Mouse (Mus musculus) intestine, embryonic 14.5 days (tissue): Measurements from ENCODE around the gene Cntrl. TPM values are rescaled to one million over a fixed set of nuclear protein-coding genes. Genes with fewer than 3 reads are reported as not detected.
A peak's percentile ranks its signal among the peaks of the same experiment; 100 is the strongest.

ENCODE experiments used
- ATAC-seq: fragments of 200-750 bp; cut with Nextera tagmentation; replicated peaks from 2 replicates; pipeline ENCODE4 v1.8.0; 2017; ENCODE audit warnings: low read depth, moderate number of reproducible peaks, moderate TSS enrichment, moderate library complexity; ENCODE audit not compliant: low FRiP score, low TSS enrichment
- DNase-seq: peaks from one replicate; pipeline ENCODE4 v3.0.0-alpha.2; 2018; ENCODE audit warnings: low spot score
- H3K27ac ChIP-seq: fragments of 300-500 bp; sonication (generic); 2 replicates; pipeline ENCODE4 v1.5.1; 2014; ENCODE audit warnings: low read depth, mild to moderate bottlenecking, control low read depth
- H3K27me3 ChIP-seq: fragments of 300-500 bp; sonication (generic); replicated peaks from 2 replicates; pipeline ENCODE4 v1.6.1; 2014; ENCODE audit warnings: low read length, control low read depth; ENCODE audit not compliant: control insufficient read depth, insufficient read depth
- H3K36me3 ChIP-seq: fragments of 300-500 bp; sonication (generic); 2 replicates; pipeline ENCODE4 v1.6.1; 2014; ENCODE audit warnings: low read length, control low read depth; ENCODE audit not compliant: control insufficient read depth, insufficient read depth
- H3K4me1 ChIP-seq: fragments of 300-500 bp; sonication (generic); replicated peaks from 2 replicates; pipeline ENCODE4 v1.6.1; 2014; ENCODE audit warnings: low read length, control low read depth, mixed read lengths; ENCODE audit not compliant: control insufficient read depth, insufficient read depth
- H3K4me2 ChIP-seq: fragments of 300-500 bp; sonication (generic); 2 replicates; pipeline ENCODE4 v1.6.1; 2014; ENCODE audit warnings: low read length
- H3K4me3 ChIP-seq: fragments of 300-500 bp; sonication (generic); 2 replicates; pipeline ENCODE4 v1.5.1; 2014; ENCODE audit warnings: low read depth, low read length, control low read depth, mixed read lengths
- H3K9ac ChIP-seq: fragments of 300-500 bp; sonication (generic); 2 replicates; pipeline ENCODE4 v1.6.1; 2014; ENCODE audit warnings: mild to moderate bottlenecking, low read length
- H3K9me3 ChIP-seq: fragments of 300-500 bp; sonication (generic); 2 replicates; pipeline ENCODE4 v1.6.1; 2016; ENCODE audit warnings: low read length, control low read depth; ENCODE audit not compliant: control insufficient read depth
- WGBS: fragments of 180-500 bp; shearing (Covaris S2); extraction: QIAGEN DNeasy Blood & Tissue Kit; methylation state at CpG from one replicate; pipeline ENCODE4 v1.1.7; 2014; 5-methylcytosine and 5-hydroxymethylcytosine counted together
- polyA plus RNA-seq: library from polyadenylated mRNA; unstranded; fragments of >200 nt; fragmentation: Nextera tagmentation; extraction: Ambion mirVana; gene quantifications from 2 replicates; pipeline ENCODE4 v1.2.1, GENCODE M21; 2014

The Cntrl gene
- polyA plus RNA-seq = 27.4 and 33.0 TPM in 2 replicates

- H3K4me3 ChIP-seq = peak within 1 kb of the TSS; percentile 79
- H3K27ac ChIP-seq = peak within 1 kb of the TSS; percentile 77
- peak within 1 kb of the TSS; percentile 65 for H3K9ac ChIP-seq
- H3K4me2 ChIP-seq = peak within 1 kb of the TSS; percentile 59
- no peaks in the 10 kb centered on the region for H3K4me1 ChIP-seq
- no peaks in the 10 kb centered on the region for H3K9me3 ChIP-seq
- peak; percentile 97 for ATAC-seq
- no peaks in the 10 kb centered on the region for H3K36me3 ChIP-seq
- peak; percentile 98 for DNase-seq
- H3K27me3 ChIP-seq = no peaks in the 10 kb centered on the region
- under 1% methylated on average over 62 of the region's 62 CpGs for WGBS
Measured at GRCm38 (mm10) chr2:35109141-35109923, at the start of gene Cntrl. Cntrl (plus strand) TSS chr2:35109492.

GRCm38 (mm10) chr2:35060256-35060655 is 49.0 kb upstream of the Cntrl start:
- Histone ChIP-seq H3K36me3 (no peaks in the 10 kb centered on the region), H3K9ac (no peak overlapping the region), H3K27me3 (no peaks in the 10 kb centered on the region), H3K27ac (no peak overlapping the region), H3K4me2 (no peak overlapping the region), H3K4me1 (no peaks in the 10 kb centered on the region), H3K9me3 (no peaks in the 10 kb centered on the region), H3K4me3 (no peak overlapping the region)
- WGBS = 76% methylated on average over 5 of the region's 5 CpGs
- no peak for DNase-seq
- ATAC-seq = no peak

- no peaks in the 10 kb centered on the region for H3K27me3 ChIP-seq
Measured at GRCm38 (mm10) chr2:35060897-35061296, 48.4 kb upstream of the Cntrl start.

GRCm38 (mm10) chr2:35061338-35061737 is 48.0 kb upstream of the Cntrl start, which contains the start of gene Hc:
Hc (minus strand) TSS chr2:35061438.
- Histone ChIP-seq H3K27me3 (no peaks in the 10 kb centered on the region), H3K36me3 (no peaks in the 10 kb centered on the region), H3K4me1 (no peaks in the 10 kb centered on the region), H3K9ac (no peak within 1 kb of the TSS), H3K9me3 (no peaks in the 10 kb centered on the region), H3K4me3 (no peak within 1 kb of the TSS), H3K27ac (no peak within 1 kb of the TSS), H3K4me2 (no peak within 1 kb of the TSS)
- ATAC-seq = no peak
- no peak for DNase-seq
- 79% methylated on average over 5 of the region's 5 CpGs for WGBS

More at GRCm38 (mm10) chr2:35060897-35061296, 48.4 kb upstream of the Cntrl start:
- Histone ChIP-seq H3K36me3 (no peaks in the 10 kb centered on the region), H3K27ac (no peak overlapping the region), H3K9me3 (no peaks in the 10 kb centered on the region), H3K4me2 (no peak overlapping the region), H3K4me3 (no peak overlapping the region), H3K4me1 (no peaks in the 10 kb centered on the region), H3K9ac (no peak overlapping the region)
- 53% methylated on average over 6 of the region's 6 CpGs for WGBS
- DNase-seq = no peak
- no peak for ATAC-seq

- ATAC-seq = no peak
- DNase-seq = no peak
- H3K36me3 ChIP-seq = no peaks in the 10 kb centered on the region
- H3K27me3 ChIP-seq = no peaks in the 10 kb centered on the region
- H3K4me1 ChIP-seq = no peaks in the 10 kb centered on the region
- no peaks in the 10 kb centered on the region for H3K9me3 ChIP-seq
- WGBS = 89% methylated on average over 6 of the region's 6 CpGs
- H3K9ac ChIP-seq = no peak overlapping the region
- no peak overlapping the region for H3K4me3 ChIP-seq
- no peak overlapping the region for H3K4me2 ChIP-seq
- no peak overlapping the region for H3K27ac ChIP-seq
Measured at GRCm38 (mm10) chr2:35063333-35064030, 45.8 kb upstream of the Cntrl start.

- no peak for DNase-seq
- Histone ChIP-seq H3K4me3 (no peak overlapping the region), H3K9me3 (no peaks in the 10 kb centered on the region), H3K9ac (no peak overlapping the region), H3K4me1 (no peaks in the 10 kb centered on the region), H3K27ac (no peak overlapping the region), H3K4me2 (no peak overlapping the region), H3K36me3 (no peaks in the 10 kb centered on the region), H3K27me3 (no peaks in the 10 kb centered on the region)
- ATAC-seq = no peak
- WGBS = 92% methylated on average over 13 of the region's 13 CpGs
Measured at GRCm38 (mm10) chr2:35066525-35067082, 42.7 kb upstream of the Cntrl start.

GRCm38 (mm10) chr2:35067117-35067516 is 42.2 kb upstream of the Cntrl start:
- Histone ChIP-seq H3K27ac (no peak overlapping the region), H3K9me3 (no peaks in the 10 kb centered on the region), H3K4me3 (no peak overlapping the region), H3K27me3 (no peaks in the 10 kb centered on the region), H3K36me3 (no peaks in the 10 kb centered on the region), H3K4me1 (no peaks in the 10 kb centered on the region), H3K4me2 (no peak overlapping the region), H3K9ac (no peak overlapping the region)
- WGBS = 84% methylated on average over 11 of the region's 11 CpGs
- DNase-seq = no peak
- ATAC-seq = no peak

GRCm38 (mm10) chr2:35069124-35069523 is 40.2 kb upstream of the Cntrl start:
- H3K9ac ChIP-seq = no peak overlapping the region
- no peak for ATAC-seq
- H3K4me1 ChIP-seq = no peaks in the 10 kb centered on the region
- no peaks in the 10 kb centered on the region for H3K36me3 ChIP-seq
- DNase-seq = no peak
- no peak overlapping the region for H3K27ac ChIP-seq
- WGBS = 83% methylated on average over 1 of the region's 1 CpGs
- no peaks in the 10 kb centered on the region for H3K9me3 ChIP-seq
- H3K4me3 ChIP-seq = no peak overlapping the region
- no peak overlapping the region for H3K4me2 ChIP-seq
- no peaks in the 10 kb centered on the region for H3K27me3 ChIP-seq
